Mouse (Mus musculus) retina, adult 2 months (tissue): Measurements from ENCODE around the gene Cdh23.

ENCODE experiments used
- DNase-seq: peaks from one replicate; pipeline ENCODE4 v3.0.0-alpha.2; 2012; ENCODE audit warnings: low read depth, low spot score

Cdh23 gene

GRCm38 (mm10) chr10:60285183-60285582, 411.1 kb downstream of the Cdh23 start:
- DNase-seq: no peak

- no peak for DNase-seq
Observed at GRCm38 (mm10) chr10:60284676-60285111, 411.6 kb downstream of the Cdh23 start.

- DNase-seq: no peak
Observed at GRCm38 (mm10) chr10:60284248-60284647, 412.0 kb downstream of the Cdh23 start.

- no peak for DNase-seq
Observed at GRCm38 (mm10) chr10:60282116-60283014, 413.9 kb downstream of the Cdh23 start.

GRCm38 (mm10) chr10:60281571-60282050, 414.7 kb downstream of the Cdh23 start:
- no peak for DNase-seq

GRCm38 (mm10) chr10:60280353-60280752, 415.9 kb downstream of the Cdh23 start:
- no peak for DNase-seq

GRCm38 (mm10) chr10:60279941-60280301, 416.4 kb downstream of the Cdh23 start:
- DNase-seq: no peak

DNA sequence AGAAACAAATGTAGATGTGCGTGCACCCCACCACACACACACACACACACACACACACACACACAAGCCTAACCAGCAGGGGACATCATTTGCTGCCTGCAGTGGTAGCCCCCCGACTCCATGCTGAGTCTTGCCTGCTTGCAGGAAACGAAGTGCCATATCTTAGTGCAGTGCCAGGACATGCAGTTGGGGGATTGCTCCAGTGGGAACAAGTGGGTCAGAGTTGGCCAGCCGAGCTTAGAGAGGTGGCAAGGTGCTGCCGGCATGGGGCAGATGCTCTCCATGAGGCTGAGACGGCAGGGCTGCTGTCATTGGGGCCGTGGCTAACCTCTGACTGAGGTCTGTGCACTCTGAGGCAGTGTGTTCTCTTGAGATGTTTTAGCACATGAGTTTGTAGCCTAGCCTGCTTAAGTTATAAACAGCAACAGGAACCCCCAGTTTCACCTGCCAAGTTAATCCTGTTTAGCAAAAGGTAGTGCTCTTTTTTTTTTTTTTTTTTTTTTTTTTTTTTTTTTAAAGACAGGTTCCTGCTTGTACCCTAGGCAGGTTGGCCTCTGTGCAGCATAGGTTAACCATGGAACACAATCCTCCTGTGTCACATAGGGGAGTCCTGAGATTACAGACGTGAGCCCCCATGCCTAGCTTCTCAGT, 416.9 kb downstream of the Cdh23 start:
- DNase-seq: no peak

- DNase-seq: no peak
Observed at GRCm38 (mm10) chr10:60278786-60279185, 417.5 kb downstream of the Cdh23 start.

- no peak for DNase-seq
Observed at GRCm38 (mm10) chr10:60278006-60278399, 418.3 kb downstream of the Cdh23 start.

GRCm38 (mm10) chr10:60277207-60278005, 418.9 kb downstream of the Cdh23 start, which contains the start of gene Psap:
TSS of gene Psap (plus strand) at chr10:60277627.
- DNase-seq: peak; percentile 90

DNA sequence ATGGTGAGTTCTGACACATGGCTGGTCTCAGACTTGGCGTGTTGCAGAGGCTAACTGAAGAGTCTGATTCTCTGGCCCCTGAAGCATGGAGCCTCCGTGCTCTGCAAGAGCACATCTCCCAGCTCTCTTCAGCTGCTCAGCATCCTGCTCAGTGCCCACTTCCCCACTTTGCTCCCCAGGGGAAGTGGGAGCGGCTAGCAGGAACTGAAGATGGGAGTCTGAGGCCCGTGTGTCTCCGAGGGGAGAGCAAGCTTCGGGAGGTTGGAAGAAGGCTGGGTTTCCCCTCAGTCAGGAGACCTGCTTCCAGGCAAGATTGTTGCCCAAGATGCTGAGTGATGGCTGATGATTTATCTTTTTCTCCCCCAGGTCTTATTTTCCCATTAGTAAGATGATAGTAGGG, 422.9 kb downstream of the Cdh23 start:
- DNase-seq: no peak

- no peak for DNase-seq
Observed at GRCm38 (mm10) chr10:60272241-60272640, 424.0 kb downstream of the Cdh23 start.

GRCm38 (mm10) chr10:60271015-60271414, 425.3 kb downstream of the Cdh23 start:
- DNase-seq: no peak

DNA sequence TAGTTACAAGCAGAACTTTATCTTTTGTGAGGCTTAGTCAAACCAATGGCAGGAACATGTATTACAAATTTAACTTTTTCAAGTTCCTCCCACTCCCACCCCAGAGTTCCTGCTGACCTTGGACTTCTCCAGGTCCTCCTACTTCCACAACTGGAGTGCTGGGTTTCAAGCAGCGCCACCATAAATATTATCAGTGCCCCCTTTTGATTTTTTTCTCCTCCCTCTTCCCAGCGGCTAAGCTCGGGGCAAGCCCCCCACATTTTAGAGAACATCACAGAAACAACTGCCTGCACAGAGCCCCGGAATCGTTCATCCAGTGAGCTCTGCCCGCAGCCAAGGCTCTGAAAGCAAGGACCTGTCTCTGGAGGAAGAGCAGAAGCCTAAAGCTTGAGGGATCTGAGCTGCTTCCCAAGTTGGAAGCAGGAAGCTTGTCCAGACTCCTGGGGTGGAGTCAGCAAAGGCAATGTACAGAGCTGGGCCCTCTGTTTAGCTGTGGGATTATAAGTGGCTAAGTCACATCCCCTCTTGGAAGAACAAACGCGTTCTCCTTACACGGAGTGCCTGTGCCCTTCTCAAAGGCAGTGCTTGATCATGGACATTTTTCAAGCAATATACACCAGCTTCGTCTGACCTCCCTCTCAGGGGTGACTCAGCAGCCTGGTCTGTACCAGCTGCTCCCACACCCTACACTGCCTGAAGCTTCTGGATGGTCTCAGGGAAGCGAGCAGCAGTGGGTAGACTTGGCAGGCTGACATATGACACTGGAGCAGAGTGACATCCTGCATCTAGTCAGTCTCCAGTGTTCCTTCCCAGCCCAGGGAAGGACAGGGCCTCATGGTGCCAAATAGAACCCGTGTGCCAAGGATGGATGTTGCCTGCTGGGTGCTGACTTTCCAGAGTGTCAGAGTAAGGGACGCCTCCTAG, 426.9 kb downstream of the Cdh23 start:
- DNase-seq: no peak

DNA sequence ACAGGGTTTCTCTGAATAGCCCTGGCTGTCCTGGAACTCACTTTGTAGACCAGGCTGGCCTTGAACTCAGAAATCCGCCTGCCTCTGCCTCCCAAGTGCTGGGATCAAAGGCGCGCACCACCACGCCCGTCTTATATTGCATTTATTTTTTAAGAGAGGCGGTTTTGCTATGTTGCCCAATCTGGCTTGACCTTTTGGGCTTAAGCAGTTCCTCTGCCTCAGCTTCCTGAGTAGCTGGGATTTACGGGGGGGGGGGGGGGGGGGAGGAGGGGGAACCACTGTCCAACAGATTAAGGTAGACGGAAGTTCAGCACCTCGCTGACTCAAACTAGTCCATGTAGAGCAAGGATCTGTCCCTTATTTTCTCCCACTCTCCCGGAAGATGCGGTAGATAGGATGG, 427.6 kb downstream of the Cdh23 start:
- no peak for DNase-seq

- DNase-seq: no peak
Observed at GRCm38 (mm10) chr10:60266842-60267401, 429.4 kb downstream of the Cdh23 start.

DNA sequence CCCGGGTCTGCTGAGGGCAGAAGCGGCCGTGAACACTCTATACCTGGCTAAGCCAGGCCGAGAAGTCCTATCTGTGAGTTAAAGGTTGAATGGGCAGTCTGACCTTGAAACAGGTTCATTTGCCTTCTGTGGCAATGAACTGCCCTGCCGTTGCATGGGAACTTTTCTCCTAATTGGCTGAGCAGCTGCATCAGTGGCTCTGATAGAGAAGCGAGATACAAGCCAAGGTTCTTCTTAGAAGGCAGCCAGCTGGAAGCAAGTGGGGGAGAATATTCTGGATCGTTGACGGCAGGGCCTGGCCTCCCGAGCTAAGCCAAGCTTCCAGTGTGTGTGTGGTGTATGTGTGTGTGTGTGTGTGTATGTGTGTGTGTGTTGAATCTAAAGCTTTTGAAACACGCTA, 431.0 kb downstream of the Cdh23 start:
- no peak for DNase-seq

GRCm38 (mm10) chr10:60263351-60263750, 432.9 kb downstream of the Cdh23 start:
- DNase-seq: no peak

- no peak for DNase-seq
Observed at GRCm38 (mm10) chr10:60262386-60262785, 433.9 kb downstream of the Cdh23 start.
